Mouse (Mus musculus): ENCODE measurements around the gene Gtpbp6. TPM values are rescaled to one million over a fixed set of nuclear protein-coding genes. Genes with fewer than 3 reads are reported as not detected.
A peak's percentile ranks its signal among the peaks of the same experiment; 100 is the strongest.

Gene Gtpbp6
- polyA plus RNA-seq, 1 experiment, result 56.7 TPM

GRCm38 (mm10) chr5:110106140-110106871 is 1.7 kb downstream of the Gtpbp6 start:
- H3K36me3 ChIP-seq (ENCODE audit: control insufficient read depth, insufficient read depth), result peaks cover 36% of the 10 kb centered on the region
- peak overlapping the region; percentile 61 for H3ac ChIP-seq (ENCODE audit: control insufficient read depth, insufficient read length, low read depth)
- no peak for TF ChIP-seq MYOG (IDR thresholded peaks at IDR 0.05; ENCODE audit: control insufficient read depth, extremely low read depth, insufficient read length)
- no peak for TF ChIP-seq CTCF (IDR thresholded peaks at IDR 0.05; ENCODE audit: control insufficient read depth, insufficient read depth, insufficient read length)
- TF ChIP-seq MAX (IDR thresholded peaks at IDR 0.05), result no peak
- no peak for TF ChIP-seq MYOD1 (IDR thresholded peaks at IDR 0.05; ENCODE audit: control insufficient read depth, insufficient read length, low read depth)
- no peak for TF ChIP-seq FOSL1 (IDR thresholded peaks at IDR 0.05; ENCODE audit: insufficient read depth, low read length, poor library complexity, severe bottlenecking)
- no peak for TF ChIP-seq CEBPB (IDR thresholded peaks at IDR 0.05; ENCODE audit: low read depth)
- no peak for TF ChIP-seq USF1 (IDR thresholded peaks at IDR 0.05; ENCODE audit: low read depth)
- H3K79me2 ChIP-seq (ENCODE audit: control insufficient read depth, insufficient read depth), result peaks cover 32% of the 10 kb centered on the region
- no peaks in the 10 kb centered on the region for H3K27me3 ChIP-seq (ENCODE audit: control insufficient read depth, insufficient read depth, insufficient read length)
- peak overlapping the region; percentile 76 for H3K4me3 ChIP-seq (ENCODE audit: insufficient read depth, poor library complexity, severe bottlenecking)
- peaks cover 19% of the 10 kb centered on the region for H3K79me3 ChIP-seq (ENCODE audit: low read depth)

- Histone ChIP-seq H3K36me3 (ENCODE audit: control insufficient read depth, insufficient read depth) (peaks cover 36% of the 10 kb centered on the region), H3K4me3 (ENCODE audit: insufficient read depth, poor library complexity, severe bottlenecking) (no peak overlapping the region), H3K79me3 (ENCODE audit: low read depth) (peaks cover 19% of the 10 kb centered on the region), H3K27me3 (ENCODE audit: control insufficient read depth, insufficient read depth, insufficient read length) (no peaks in the 10 kb centered on the region), H3ac (ENCODE audit: control insufficient read depth, insufficient read length, low read depth) (no peak overlapping the region), H3K79me2 (ENCODE audit: control insufficient read depth, insufficient read depth) (peaks cover 32% of the 10 kb centered on the region)
- TF ChIP-seq CEBPB (IDR thresholded peaks at IDR 0.05; ENCODE audit: low read depth) (no peak), USF1 (IDR thresholded peaks at IDR 0.05; ENCODE audit: low read depth) (no peak), MYOG (IDR thresholded peaks at IDR 0.05; ENCODE audit: control insufficient read depth, extremely low read depth, insufficient read length) (no peak), FOSL1 (IDR thresholded peaks at IDR 0.05; ENCODE audit: insufficient read depth, low read length, poor library complexity, severe bottlenecking) (no peak), MAX (IDR thresholded peaks at IDR 0.05) (no peak), MYOD1 (IDR thresholded peaks at IDR 0.05; ENCODE audit: control insufficient read depth, insufficient read length, low read depth) (no peak), CTCF (IDR thresholded peaks at IDR 0.05; ENCODE audit: control insufficient read depth, insufficient read depth, insufficient read length) (no peak)
These were observed 3.2 kb downstream of the Gtpbp6 start for GRCm38 (mm10) chr5:110104616-110105380.

- peaks cover 32% of the 10 kb centered on the region for H3K79me2 ChIP-seq (ENCODE audit: control insufficient read depth, insufficient read depth)
- H3K79me3 ChIP-seq (ENCODE audit: low read depth), result peaks cover 19% of the 10 kb centered on the region
- no peak overlapping the region for H3ac ChIP-seq (ENCODE audit: control insufficient read depth, insufficient read length, low read depth)
- no peaks in the 10 kb centered on the region for H3K27me3 ChIP-seq (ENCODE audit: control insufficient read depth, insufficient read depth, insufficient read length)
- TF ChIP-seq USF1 (IDR thresholded peaks at IDR 0.05; ENCODE audit: low read depth) (no peak), MYOG (IDR thresholded peaks at IDR 0.05; ENCODE audit: control insufficient read depth, extremely low read depth, insufficient read length) (no peak)
- no peak overlapping the region for H3K4me3 ChIP-seq (ENCODE audit: insufficient read depth, poor library complexity, severe bottlenecking)
- H3K36me3 ChIP-seq (ENCODE audit: control insufficient read depth, insufficient read depth), result peaks cover 36% of the 10 kb centered on the region
These were observed 3.9 kb downstream of the Gtpbp6 start for GRCm38 (mm10) chr5:110103901-110104615.

GRCm38 (mm10) chr5:110102853-110103625 is 5.0 kb downstream of the Gtpbp6 start:
- Histone ChIP-seq H3ac (ENCODE audit: control insufficient read depth, insufficient read length, low read depth) (no peak overlapping the region), H3K27me3 (ENCODE audit: control insufficient read depth, insufficient read depth, insufficient read length) (no peaks in the 10 kb centered on the region), H3K4me3 (ENCODE audit: insufficient read depth, poor library complexity, severe bottlenecking) (no peak overlapping the region), H3K79me3 (ENCODE audit: low read depth) (peaks cover 19% of the 10 kb centered on the region), H3K79me2 (ENCODE audit: control insufficient read depth, insufficient read depth) (peaks cover 32% of the 10 kb centered on the region), H3K36me3 (ENCODE audit: control insufficient read depth, insufficient read depth) (peaks cover 36% of the 10 kb centered on the region)
- TF ChIP-seq MAX (IDR thresholded peaks at IDR 0.05) (no peak), MYOG (IDR thresholded peaks at IDR 0.05; ENCODE audit: control insufficient read depth, extremely low read depth, insufficient read length) (no peak), CTCF (IDR thresholded peaks at IDR 0.05; ENCODE audit: control insufficient read depth, insufficient read depth, insufficient read length) (no peak), MYOD1 (IDR thresholded peaks at IDR 0.05; ENCODE audit: control insufficient read depth, insufficient read length, low read depth) (no peak), USF1 (IDR thresholded peaks at IDR 0.05; ENCODE audit: low read depth) (no peak), FOSL1 (IDR thresholded peaks at IDR 0.05; ENCODE audit: insufficient read depth, low read length, poor library complexity, severe bottlenecking) (no peak)

- Histone ChIP-seq H3K36me3 (ENCODE audit: control insufficient read depth, insufficient read depth) (peaks cover 36% of the 10 kb centered on the region), H3K79me3 (ENCODE audit: low read depth) (peaks cover 19% of the 10 kb centered on the region), H3K27me3 (ENCODE audit: control insufficient read depth, insufficient read depth, insufficient read length) (no peaks in the 10 kb centered on the region), H3K4me3 (ENCODE audit: insufficient read depth, poor library complexity, severe bottlenecking) (no peak overlapping the region), H3ac (ENCODE audit: control insufficient read depth, insufficient read length, low read depth) (no peak overlapping the region), H3K79me2 (ENCODE audit: control insufficient read depth, insufficient read depth) (peaks cover 32% of the 10 kb centered on the region)
- TF ChIP-seq USF1 (IDR thresholded peaks at IDR 0.05; ENCODE audit: low read depth), result no peak
- no peak for TF ChIP-seq MYOD1 (IDR thresholded peaks at IDR 0.05; ENCODE audit: control insufficient read depth, insufficient read length, low read depth)
- no peak for TF ChIP-seq MAX (IDR thresholded peaks at IDR 0.05)
- TF ChIP-seq CEBPB (IDR thresholded peaks at IDR 0.05; ENCODE audit: low read depth), result no peak
- no peak for TF ChIP-seq MYOG (IDR thresholded peaks at IDR 0.05; ENCODE audit: control insufficient read depth, extremely low read depth, insufficient read length)
- no peak for TF ChIP-seq CTCF (IDR thresholded peaks at IDR 0.05; ENCODE audit: control insufficient read depth, insufficient read depth, insufficient read length)
- no peak for TF ChIP-seq FOSL1 (IDR thresholded peaks at IDR 0.05; ENCODE audit: insufficient read depth, low read length, poor library complexity, severe bottlenecking)
These were observed 5.6 kb downstream of the Gtpbp6 start for GRCm38 (mm10) chr5:110102429-110102828.

All from C2C12 (cell line).